Mouse (Mus musculus) heart, postnatal 0 days (tissue): Measurements from ENCODE around the gene Tcf12. TPM values are rescaled to one million over a fixed set of nuclear protein-coding genes. Genes with fewer than 3 reads are reported as not detected.

Experiments
- ATAC-seq: fragments of 200-750 bp; cut with Nextera tagmentation; 2 replicates; pipeline ENCODE4 v1.8.0; 2017; ENCODE audit warnings: low read depth, moderate number of reproducible peaks, moderate library complexity; ENCODE audit not compliant: insufficient read depth
- DNase-seq: peaks from one replicate; pipeline ENCODE4 v3.0.0-alpha.2; 2016; ENCODE audit warnings: low spot score
- H3K27ac ChIP-seq: fragments of 300-500 bp; sonication (generic); 2 replicates; pipeline ENCODE4 v1.5.1; 2014; ENCODE audit warnings: low read depth, mild to moderate bottlenecking
- H3K27me3 ChIP-seq: fragments of 300-500 bp; sonication (generic); 2 replicates; pipeline ENCODE4 v1.6.1; 2014; ENCODE audit warnings: low read length, mixed read lengths; ENCODE audit not compliant: control insufficient read depth, insufficient read depth
- H3K36me3 ChIP-seq: fragments of 300-500 bp; sonication (generic); replicated peaks from 2 replicates; pipeline ENCODE4 v1.6.1; 2014; ENCODE audit warnings: low read length, mixed read lengths; ENCODE audit not compliant: control insufficient read depth, insufficient read depth
- H3K4me1 ChIP-seq: fragments of 300-500 bp; sonication (generic); 2 replicates; pipeline ENCODE4 v1.6.1; 2014; ENCODE audit warnings: antibody characterized with exemption; ENCODE audit not compliant: control insufficient read depth, insufficient read depth
- H3K4me2 ChIP-seq: fragments of 300-500 bp; sonication (generic); 2 replicates; pipeline ENCODE4 v1.6.1; 2014; ENCODE audit warnings: low read depth, mild to moderate bottlenecking, low read length, moderate library complexity
- H3K4me3 ChIP-seq: fragments of 300-500 bp; sonication (generic); 2 replicates; pipeline ENCODE4 v1.5.1; 2014; ENCODE audit warnings: low read depth, low read length
- H3K9ac ChIP-seq: fragments of 300-500 bp; sonication (generic); replicated peaks from 2 replicates; pipeline ENCODE4 v1.6.1; 2014; ENCODE audit warnings: low read depth, low read length, mixed read lengths
- H3K9me3 ChIP-seq: fragments of 300-500 bp; sonication (generic); replicated peaks from 2 replicates; pipeline ENCODE4 v1.6.1; 2016; ENCODE audit warnings: low read length; ENCODE audit not compliant: control insufficient read depth
- CTCF ChIP-seq: IDR thresholded peaks from 2 replicates; pipeline ENCODE4 v1.5.1; 2016; ENCODE audit warnings: antibody characterized with exemption, control low read depth, low read depth
- EP300 ChIP-seq: IDR thresholded peaks from 2 replicates; pipeline ENCODE4 v1.6.1; 2016; ENCODE audit warnings: antibody characterized with exemption, low read depth
- WGBS: fragments of 180-500 bp; shearing (Covaris S2); extraction: QIAGEN DNeasy Blood & Tissue Kit; methylation state at CpG from one replicate; pipeline ENCODE4 v1.1.7; 2014; 5-methylcytosine and 5-hydroxymethylcytosine counted together
- polyA plus RNA-seq: library from polyadenylated mRNA; unstranded; fragments of >200 nt; fragmentation: Nextera tagmentation; extraction: Ambion mirVana; gene quantifications from 2 replicates; pipeline ENCODE4 v1.2.1, GENCODE M21; 2015
- total RNA-seq: library from RNA; depleted of rRNA; stranded (reverse); fragments of >200 nt; gene quantifications from 2 replicates; pipeline ENCODE4 v1.2.3, GENCODE M21; 2014; ENCODE audit warnings: low replicate concordance

Tcf12 gene
- total and polyA plus RNA-seq, 2 experiments from 2014 or later = 14.3 to 69.4 TPM

DNA sequence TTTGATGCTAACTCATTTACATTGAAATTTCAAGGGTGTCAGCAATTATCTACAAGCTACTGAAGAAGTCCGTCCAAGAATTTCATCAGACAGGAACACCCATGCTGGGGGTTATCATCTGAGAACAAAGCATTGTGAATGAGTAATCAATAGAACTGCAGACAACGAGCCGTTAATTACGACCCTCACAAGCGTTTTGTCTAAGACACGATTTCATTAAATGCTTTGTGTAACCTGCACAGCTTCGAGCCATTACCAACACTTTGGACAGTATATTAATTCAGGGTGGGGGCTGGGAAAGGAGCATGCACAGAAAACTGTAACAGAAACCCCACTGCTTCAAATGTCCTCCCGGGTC is 180.3 kb downstream of the Tcf12 start:
- DNase-seq (no peak), ATAC-seq (no peak)
- Histone ChIP-seq H3K9ac (no peak overlapping the region), H3K4me2 (no peak overlapping the region), H3K27me3 (no peaks in the 10 kb centered on the region), H3K27ac (no peak overlapping the region), H3K4me3 (no peak overlapping the region), H3K9me3 (no peaks in the 10 kb centered on the region), H3K36me3 (no peaks in the 10 kb centered on the region), H3K4me1 (no peaks in the 10 kb centered on the region)
- TF ChIP-seq EP300 (no peak), CTCF (no peak)
- WGBS = 71% methylated on average over 8 of the region's 8 CpGs

DNA sequence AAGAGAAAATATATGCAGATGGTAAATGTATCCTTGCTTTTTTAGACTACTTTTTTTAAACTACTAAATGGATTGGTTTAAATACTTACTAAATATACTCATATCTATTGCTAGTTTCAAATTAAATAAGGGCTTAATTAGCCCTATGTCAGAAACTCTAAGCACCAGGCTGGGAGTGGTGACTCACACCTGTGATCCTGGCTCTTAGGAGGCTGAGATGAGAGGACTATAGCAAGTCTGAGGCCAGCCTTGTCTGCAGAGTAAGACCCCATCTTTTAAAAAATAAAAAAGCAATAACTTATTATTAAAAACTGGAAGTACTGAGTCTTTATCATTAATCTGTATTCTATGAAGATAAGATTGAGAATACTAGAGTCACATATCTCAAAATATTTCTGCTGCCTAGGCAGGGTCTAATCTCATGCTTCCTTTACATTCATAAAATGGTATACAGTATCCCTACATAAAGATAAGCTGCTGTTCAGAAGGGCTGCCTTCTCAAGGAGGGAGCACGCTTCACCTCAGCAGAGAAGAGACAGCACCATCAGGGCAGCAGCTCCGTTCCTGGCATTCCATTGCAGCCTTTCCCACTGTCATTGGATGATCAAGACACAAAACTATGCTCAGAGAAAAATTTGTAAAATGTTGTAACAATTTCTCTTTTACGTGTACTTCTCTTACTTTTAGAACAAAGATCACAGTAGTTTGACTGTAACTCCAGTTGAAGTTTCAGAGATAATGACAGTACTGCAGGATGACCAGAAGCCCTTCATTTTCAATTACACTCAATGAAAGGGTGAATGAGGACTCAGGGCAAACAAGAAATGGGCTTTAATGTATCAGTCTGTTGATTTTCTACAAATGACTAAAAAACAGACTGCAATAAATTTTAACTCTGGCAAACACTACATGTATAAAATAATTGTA is 181.0 kb downstream of the Tcf12 start:
- Histone ChIP-seq H3K36me3 (no peaks in the 10 kb centered on the region), H3K9me3 (no peaks in the 10 kb centered on the region), H3K4me3 (no peak overlapping the region), H3K27ac (no peak overlapping the region), H3K27me3 (no peaks in the 10 kb centered on the region), H3K9ac (no peak overlapping the region), H3K4me1 (no peaks in the 10 kb centered on the region), H3K4me2 (no peak overlapping the region)
- DNase-seq (no peak), ATAC-seq (no peak)
- TF ChIP-seq CTCF = no peak
- TF ChIP-seq EP300 = no peak
- WGBS = 63% methylated on average over 3 of the region's 3 CpGs

DNA sequence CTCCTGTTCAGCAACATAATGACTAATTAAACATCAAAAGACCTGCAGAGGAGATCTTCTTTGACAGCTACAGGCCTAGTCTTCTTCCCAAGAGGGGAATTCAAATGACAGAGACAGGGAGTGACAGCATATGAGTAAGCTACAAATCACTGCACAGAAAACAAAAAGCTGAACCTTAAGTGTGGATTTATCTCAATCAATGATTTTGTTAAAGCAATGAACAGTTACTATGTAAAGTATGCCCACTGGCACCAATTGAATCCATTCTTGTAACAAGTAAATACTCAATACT is 195.1 kb downstream of the Tcf12 start:
- ATAC-seq (no peak), DNase-seq (no peak)
- H3K27ac ChIP-seq = no peak overlapping the region
- no peaks in the 10 kb centered on the region for H3K9me3 ChIP-seq
- H3K36me3 ChIP-seq = 0 out of 2 replicates have a peak, but pooled peaks cover 3% of the 10 kb centered on the region
- peaks cover 6% of the 10 kb centered on the region; the same call in 1 of the 2 replicates for H3K4me1 ChIP-seq
- no peak for TF ChIP-seq EP300
- no peak overlapping the region for H3K4me2 ChIP-seq
- H3K4me3 ChIP-seq = no peak overlapping the region
- H3K27me3 ChIP-seq = no peaks in the 10 kb centered on the region
- H3K9ac ChIP-seq = no peak overlapping the region

DNA sequence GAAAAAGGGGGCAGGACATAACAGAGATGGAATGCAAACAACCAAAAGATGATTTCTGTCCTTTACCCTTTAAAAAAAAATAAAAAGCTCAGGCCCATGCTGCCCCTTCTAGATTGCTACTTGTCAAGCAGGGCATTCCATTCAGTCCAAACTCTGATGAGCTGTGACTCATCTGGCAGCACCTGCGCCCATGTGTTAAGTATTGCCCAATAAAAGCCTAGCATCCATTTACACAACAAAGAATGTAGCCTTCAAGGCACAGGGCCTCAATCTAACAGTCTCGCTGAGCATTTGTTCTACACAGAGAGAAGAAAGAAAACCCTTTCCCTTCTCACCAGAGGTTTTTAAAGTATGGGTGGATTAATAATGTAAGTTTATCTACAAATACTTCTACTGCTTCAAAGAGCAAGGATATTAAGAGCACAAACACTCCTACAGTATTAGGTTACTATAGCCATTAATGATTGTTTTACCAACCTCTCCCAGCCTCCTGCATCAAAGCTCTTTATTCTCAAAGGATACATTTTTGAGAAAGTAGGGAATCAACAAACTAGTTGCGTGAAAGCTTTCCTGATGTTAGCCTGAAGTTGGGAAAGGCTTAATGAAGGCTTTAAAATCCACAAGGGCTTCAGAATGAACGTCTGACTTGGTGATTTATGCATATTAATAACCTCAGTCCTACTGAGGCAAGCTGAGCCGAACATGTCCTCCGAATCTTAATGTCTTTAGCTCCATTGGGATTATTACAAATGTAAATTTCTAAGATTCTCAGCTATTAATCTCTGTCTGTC is 195.6 kb downstream of the Tcf12 start:
- DNase-seq = peak; percentile 39
- Histone ChIP-seq H3K27me3 (no peaks in the 10 kb centered on the region), H3K4me3 (no peak overlapping the region), H3K27ac (peak overlapping the region; percentile 18; the same call in 1 of the 2 replicates), H3K9me3 (no peaks in the 10 kb centered on the region), H3K4me1 (peaks cover 6% of the 10 kb centered on the region; the same call in 1 of the 2 replicates), H3K9ac (no peak overlapping the region), H3K4me2 (no peak overlapping the region), H3K36me3 (0 out of 2 replicates have a peak, but pooled peaks cover 3% of the 10 kb centered on the region)
- 64% methylated on average over 6 of the region's 6 CpGs for WGBS
- peak; percentile 75; the same call in 1 of the 2 replicates for ATAC-seq
- TF ChIP-seq EP300 (no peak), CTCF (no peak)

DNA sequence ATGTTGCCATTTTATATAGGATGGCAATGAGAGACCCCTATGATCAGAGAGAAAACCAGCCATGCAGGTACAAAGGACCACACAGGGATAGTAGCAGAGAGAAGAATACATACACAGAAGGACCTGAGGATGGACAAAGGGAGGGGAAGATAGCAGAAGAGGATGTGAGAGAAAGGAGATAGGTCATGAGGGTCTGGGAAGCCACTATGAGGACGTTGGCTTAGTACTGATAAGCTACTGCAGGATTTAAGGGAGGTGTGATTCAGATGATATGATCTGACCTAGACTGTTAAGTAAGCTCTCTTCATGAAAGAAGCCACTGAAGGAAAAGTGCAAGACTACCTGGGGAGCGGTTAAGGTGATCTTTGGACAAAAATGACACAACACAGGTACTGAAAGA is 205.1 kb downstream of the Tcf12 start:
- Histone ChIP-seq H3K4me1 (no peaks in the 10 kb centered on the region), H3K4me3 (no peak overlapping the region), H3K36me3 (peaks cover 17% of the 10 kb centered on the region), H3K27ac (no peak overlapping the region), H3K27me3 (no peaks in the 10 kb centered on the region), H3K9ac (no peak overlapping the region), H3K4me2 (no peak overlapping the region), H3K9me3 (no peaks in the 10 kb centered on the region)
- no peak for DNase-seq
- no peak for ATAC-seq
- 58% methylated on average over 2 of the region's 2 CpGs for WGBS
- TF ChIP-seq CTCF (no peak), EP300 (no peak)
